Mouse (Mus musculus) neutrophil, adult 5-6 weeks (primary cell): ENCODE measurements at regions not wholly inside any gene's neighbourhood (a gene's known extent, or its start where the extent isn't known, plus 50 kb on each side); places are given as distances from the start of the nearest gene placed in this dataset.
"Not testable (repeated sequence)": the region's sequence is repeated elsewhere in the genome, so short reads cannot be mapped to it uniquely, and the experiment has no call there.

ENCODE experiments used
- ATAC-seq: fragments of 151-379, 151-347 bp; 2 replicates; pipeline ENCODE4 v1.8.0; 2017; ENCODE audit warnings: mild to moderate bottlenecking, moderate TSS enrichment; ENCODE audit not compliant: insufficient number of reproducible peaks, poor library complexity, low FRiP score, severe bottlenecking; ENCODE audit errors: extremely low read depth

GRCm38 (mm10) chr12:29433936-29434335 is 94.2 kb upstream of the Myt1l start:
- ATAC-seq: no peak

DNA sequence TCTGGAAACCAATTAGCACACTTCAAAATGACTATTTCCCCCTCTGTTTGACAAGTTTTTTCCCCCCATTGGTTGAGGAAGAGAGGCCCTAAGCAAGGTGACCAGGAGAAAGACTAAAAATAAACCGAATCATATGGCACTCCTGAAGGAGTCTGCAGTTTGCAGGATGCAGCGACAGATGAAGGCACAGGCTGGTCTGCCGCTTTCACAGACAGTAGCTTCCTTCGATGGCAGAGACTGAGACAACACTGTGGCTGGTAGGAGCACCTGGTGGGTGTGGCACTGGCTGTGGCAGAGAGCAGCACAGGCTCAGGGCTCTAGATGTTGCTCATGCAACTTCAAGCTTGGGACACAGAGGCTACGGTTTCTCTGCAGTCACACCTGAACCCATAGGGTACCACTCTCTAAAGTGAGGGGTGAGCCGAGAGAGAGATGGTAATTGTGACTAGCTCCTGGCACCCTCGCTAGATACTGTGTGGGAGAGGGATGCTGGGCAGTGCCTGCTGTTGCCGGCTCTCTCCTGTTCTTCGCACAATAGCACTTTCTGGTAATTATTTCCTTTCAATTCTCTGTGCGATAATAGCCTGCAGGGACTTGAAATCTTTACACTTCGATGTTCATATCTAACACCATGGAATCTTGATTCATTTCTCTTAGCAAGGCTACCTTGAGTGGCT is 88.7 kb upstream of the Myt1l start:
- no peak for ATAC-seq

GRCm38 (mm10) chr12:29465201-29465600 is 63.0 kb upstream of the Myt1l start:
- not testable (repeated sequence) for ATAC-seq
